Mouse (Mus musculus) bone marrow macrophage, adult 2 months (primary cell): Measurements from ENCODE around the gene Lipc.

Experiments used
- CTCF ChIP-seq: IDR thresholded peaks from 2 replicates; pipeline ENCODE4 v1.5.1; 2012; ENCODE audit warnings: low read depth, mild to moderate bottlenecking, low read length, moderate library complexity
- POLR2A ChIP-seq: IDR thresholded peaks from 2 replicates; pipeline ENCODE4 v1.6.1; 2012; ENCODE audit warnings: mild to moderate bottlenecking, low read depth, low read length, borderline replicate concordance

- TF ChIP-seq CTCF (no peak), POLR2A (no peak)
Measured at GRCm38 (mm10) chr9:70830844-70831529, 121.0 kb downstream of the Lipc start.
